Mouse (Mus musculus): Measurements from ENCODE around the gene Ptprf.

DNA sequence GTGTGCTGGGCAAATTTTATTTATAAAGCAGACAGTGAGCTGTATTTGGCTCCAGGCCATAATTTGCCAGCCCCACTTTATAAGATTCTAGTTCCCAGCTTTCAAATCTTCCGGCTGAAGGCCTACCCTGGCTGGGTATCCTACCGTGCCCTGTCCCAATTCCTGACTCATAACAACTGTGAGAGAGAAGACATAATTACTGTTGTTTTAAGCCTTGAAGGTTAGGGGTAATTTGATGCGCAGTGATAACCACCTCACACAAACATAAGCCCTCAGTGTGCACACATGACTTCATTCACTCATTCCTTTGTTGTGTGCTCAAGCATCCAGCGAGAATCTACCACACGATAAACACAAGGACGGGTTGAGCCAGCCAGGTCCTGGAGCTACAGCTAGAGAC is 71.7 kb downstream of the Ptprf start:
- no peak for TF ChIP-seq GATA1 (IDR thresholded peaks at IDR 0.05; ENCODE audit: low read length)
- no peak for TF ChIP-seq TAL1 (IDR thresholded peaks at IDR 0.05; ENCODE audit: low read length)

Measured in erythroblast, embryonic 14.5 days (primary cell).